Mouse (Mus musculus) testis, adult 2 months (tissue): Measurements from ENCODE around the gene Cables2. TPM values are rescaled to one million over a fixed set of nuclear protein-coding genes. Genes with fewer than 3 reads are reported as not detected.
A peak's percentile ranks its signal among the peaks of the same experiment; 100 is the strongest.

Source experiments
- H3K27ac ChIP-seq: fragments of 200-500 bp; 2 replicates; pipeline ENCODE4 v1.5.1; 2012; ENCODE audit warnings: low read depth, low read length; ENCODE audit not compliant: control insufficient read depth, insufficient read depth
- H3K27me3 ChIP-seq: fragments of 200-500 bp; 2 replicates; pipeline ENCODE4 v1.6.1; 2012; ENCODE audit warnings: mild to moderate bottlenecking, low read length, moderate library complexity; ENCODE audit not compliant: control insufficient read depth, insufficient read depth
- H3K36me3 ChIP-seq: fragments of 200-500 bp; 2 replicates; pipeline ENCODE4 v1.6.1; 2012; ENCODE audit warnings: mild to moderate bottlenecking, low read length; ENCODE audit not compliant: control insufficient read depth, insufficient read depth
- H3K4me1 ChIP-seq: fragments of 200-500 bp; 2 replicates; pipeline ENCODE4 v1.6.1; 2012; ENCODE audit warnings: low read length; ENCODE audit not compliant: control insufficient read depth, insufficient read depth
- H3K4me3 ChIP-seq: fragments of 200-500 bp; 2 replicates; pipeline ENCODE4 v1.5.1; 2012; ENCODE audit warnings: low read depth, mild to moderate bottlenecking, low read length, moderate library complexity, mixed read lengths; ENCODE audit not compliant: control insufficient read depth
- CTCF ChIP-seq: fragments of 200-500 bp; IDR thresholded peaks from 2 replicates; pipeline ENCODE4 v1.5.1; 2012; ENCODE audit warnings: low read depth, mild to moderate bottlenecking, inconsistent platforms, low read length, moderate library complexity; ENCODE audit not compliant: control insufficient read depth, insufficient read depth, insufficient replicate concordance
- POLR2A ChIP-seq: fragments of 200-500 bp; IDR thresholded peaks from 2 replicates; pipeline ENCODE4 v1.6.1; 2012; ENCODE audit warnings: low read depth, mild to moderate bottlenecking, inconsistent platforms, low read length, moderate library complexity; ENCODE audit not compliant: control insufficient read depth
- polyA plus RNA-seq: library from polyadenylated mRNA; depleted of rRNA; stranded (reverse); fragments of >200 nt; gene quantifications from 2 replicates; pipeline ENCODE4 v1.2.3, GENCODE M21; 2012

Cables2 gene
- polyA plus RNA-seq, 1 experiment = 23.9 TPM

- no peaks in the 10 kb centered on the region for H3K36me3 ChIP-seq
- TF ChIP-seq CTCF (no peak), POLR2A (no peak)
- peak overlapping the region; percentile 25 for H3K4me3 ChIP-seq
- no peaks in the 10 kb centered on the region for H3K27me3 ChIP-seq
- no peak overlapping the region for H3K27ac ChIP-seq
- H3K4me1 ChIP-seq = peaks cover 23% of the 10 kb centered on the region
Observed at GRCm38 (mm10) chr2:180224647-180225043, 48.7 kb downstream of the Cables2 start.

GRCm38 (mm10) chr2:180222250-180222649 is 51.0 kb downstream of the Cables2 start:
- Histone ChIP-seq H3K27ac (no peak overlapping the region), H3K4me1 (peaks cover 9% of the 10 kb centered on the region), H3K27me3 (no peaks in the 10 kb centered on the region), H3K4me3 (no peak overlapping the region), H3K36me3 (no peaks in the 10 kb centered on the region)
- no peak for TF ChIP-seq CTCF

GRCm38 (mm10) chr2:180221051-180221450 is 52.2 kb downstream of the Cables2 start:
- Histone ChIP-seq H3K4me1 (peaks cover 7% of the 10 kb centered on the region), H3K27me3 (no peaks in the 10 kb centered on the region), H3K27ac (no peak overlapping the region), H3K4me3 (no peak overlapping the region), H3K36me3 (no peaks in the 10 kb centered on the region)
- TF ChIP-seq CTCF = no peak
- no peak for TF ChIP-seq POLR2A

GRCm38 (mm10) chr2:180220165-180220564 is 53.1 kb downstream of the Cables2 start:
- peaks cover 8% of the 10 kb centered on the region for H3K4me1 ChIP-seq
- no peak overlapping the region for H3K4me3 ChIP-seq
- no peaks in the 10 kb centered on the region for H3K36me3 ChIP-seq
- H3K27me3 ChIP-seq = no peaks in the 10 kb centered on the region
- TF ChIP-seq POLR2A = no peak
- no peak for TF ChIP-seq CTCF
- H3K27ac ChIP-seq = no peak overlapping the region

GRCm38 (mm10) chr2:180219145-180219943 is 54.0 kb downstream of the Cables2 start:
- TF ChIP-seq POLR2A = no peak
- no peak for TF ChIP-seq CTCF
- no peaks in the 10 kb centered on the region for H3K36me3 ChIP-seq
- no peak overlapping the region for H3K27ac ChIP-seq
- no peak overlapping the region for H3K4me3 ChIP-seq
- peaks cover 6% of the 10 kb centered on the region for H3K4me1 ChIP-seq
- H3K27me3 ChIP-seq = no peaks in the 10 kb centered on the region

GRCm38 (mm10) chr2:180218677-180219076 is 54.6 kb downstream of the Cables2 start:
- no peak for TF ChIP-seq CTCF
- no peak for TF ChIP-seq POLR2A
- no peak overlapping the region for H3K4me3 ChIP-seq
- no peaks in the 10 kb centered on the region for H3K36me3 ChIP-seq
- no peak overlapping the region for H3K27ac ChIP-seq
- H3K4me1 ChIP-seq = peaks cover 5% of the 10 kb centered on the region
- H3K27me3 ChIP-seq = no peaks in the 10 kb centered on the region

- Histone ChIP-seq H3K4me1 (peaks cover 5% of the 10 kb centered on the region), H3K27ac (no peak overlapping the region), H3K36me3 (no peaks in the 10 kb centered on the region), H3K27me3 (no peaks in the 10 kb centered on the region), H3K4me3 (no peak overlapping the region)
- TF ChIP-seq POLR2A (no peak), CTCF (no peak)
Observed at GRCm38 (mm10) chr2:180218241-180218640, 55.1 kb downstream of the Cables2 start.

- Histone ChIP-seq H3K27ac (0 out of 2 replicates have a peak overlapping the region, but pooled peaks have one; percentile 11), H3K36me3 (no peaks in the 10 kb centered on the region), H3K4me3 (no peak overlapping the region), H3K4me1 (peaks cover 5% of the 10 kb centered on the region), H3K27me3 (no peaks in the 10 kb centered on the region)
- no peak for TF ChIP-seq POLR2A
- TF ChIP-seq CTCF = no peak
Observed at GRCm38 (mm10) chr2:180217587-180217986, 55.7 kb downstream of the Cables2 start.
